Mouse (Mus musculus): ENCODE measurements at regions not wholly inside any gene's neighbourhood (a gene's known extent, or its start where the extent isn't known, plus 50 kb on each side); places are given as distances from the start of the nearest gene placed in this dataset.

DNA sequence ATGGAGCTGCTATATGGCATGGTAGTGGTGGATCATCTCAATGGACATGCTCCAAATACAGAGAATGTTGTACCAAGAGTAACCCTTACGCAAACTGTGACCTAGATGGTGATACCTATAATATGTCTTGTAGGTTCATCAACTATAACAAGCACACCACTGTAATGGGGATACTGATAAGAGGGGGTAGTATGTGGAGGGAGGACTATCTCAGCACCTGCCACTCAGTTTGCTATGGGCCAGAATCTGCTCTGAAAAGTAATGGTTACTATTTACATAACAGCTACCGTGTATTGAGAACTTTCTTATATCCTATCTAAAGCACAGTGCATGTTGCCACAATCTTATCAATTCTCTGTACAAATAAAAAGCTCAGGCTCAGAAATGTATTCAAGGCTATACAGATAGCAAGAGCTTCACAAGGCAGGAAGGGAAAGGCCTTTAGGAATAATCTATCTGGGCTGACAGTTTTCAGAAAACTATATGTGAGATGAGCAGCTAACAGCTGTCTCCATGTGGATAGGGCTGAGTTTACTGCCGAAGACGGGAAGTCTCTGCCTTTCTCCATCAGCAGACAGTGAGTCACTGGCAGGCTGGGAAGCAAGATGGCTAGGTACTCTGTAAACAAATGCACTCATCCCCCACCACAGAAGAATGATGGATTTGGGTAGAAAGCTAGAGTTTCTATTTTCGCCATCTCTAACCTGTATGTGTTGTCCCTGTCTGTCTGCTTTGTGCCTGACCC, 77.1 kb upstream of the Nck2 start:
- DNase-seq, result no peak

DNA sequence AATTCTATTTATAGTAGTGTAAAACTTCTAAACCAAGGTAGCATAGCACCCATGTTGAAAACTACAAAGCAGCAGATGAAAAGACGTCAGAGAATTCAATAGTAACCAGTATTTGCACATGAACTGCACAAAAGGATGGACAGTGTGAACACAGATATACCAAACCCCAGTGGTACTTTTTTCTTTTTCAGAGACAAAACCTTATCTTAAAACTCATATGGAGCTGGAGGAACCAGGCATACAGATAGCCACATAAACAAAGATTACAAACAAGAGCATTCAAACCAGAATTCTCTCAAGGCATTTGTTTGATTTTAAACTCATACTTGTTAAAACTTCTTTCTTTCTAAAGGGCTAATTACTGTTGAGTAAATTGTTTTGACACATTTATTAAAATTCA, 72.5 kb upstream of the Nck2 start:
- no peak for DNase-seq

DNA sequence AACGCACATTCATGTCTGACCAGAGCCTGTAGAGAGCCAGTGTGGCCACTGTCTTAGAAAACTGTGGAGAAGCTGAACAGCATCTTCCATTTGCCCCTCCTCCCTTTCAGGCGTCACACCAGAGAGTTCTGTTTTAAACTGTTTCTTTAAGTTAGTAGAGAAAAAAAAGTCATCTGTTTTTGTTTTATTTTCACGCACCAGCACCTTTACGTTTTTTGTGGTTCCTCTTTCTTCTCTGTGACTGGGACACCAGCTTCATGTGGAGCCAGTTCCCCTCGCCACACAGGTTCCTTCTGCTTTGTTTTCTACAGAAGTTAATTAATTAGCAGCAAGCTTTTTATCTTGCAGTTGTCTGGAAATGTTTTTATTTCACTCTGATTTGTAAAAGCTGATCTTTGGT, 69.4 kb upstream of the Nck2 start:
- DNase-seq, result no peak

DNA sequence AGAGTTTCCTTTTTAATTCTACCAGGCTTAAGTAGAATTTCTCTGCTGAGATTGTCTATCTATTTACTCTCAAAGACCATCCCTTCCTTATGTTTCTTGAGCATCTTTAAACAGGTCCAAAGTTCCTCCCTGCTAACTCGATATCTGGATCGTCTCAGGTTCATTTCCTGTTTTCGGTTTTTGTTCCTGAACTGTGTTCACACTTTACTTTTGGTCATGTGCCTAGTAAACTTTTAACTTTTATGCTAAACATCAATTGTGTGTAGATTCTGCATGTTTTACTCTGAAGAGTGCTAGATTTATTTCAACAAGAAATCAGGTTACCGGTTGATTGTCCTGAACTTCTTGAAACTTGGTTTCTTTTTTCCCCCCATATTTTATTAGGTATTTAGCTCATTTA, 68.5 kb upstream of the Nck2 start:
- DNase-seq, result no peak

DNA sequence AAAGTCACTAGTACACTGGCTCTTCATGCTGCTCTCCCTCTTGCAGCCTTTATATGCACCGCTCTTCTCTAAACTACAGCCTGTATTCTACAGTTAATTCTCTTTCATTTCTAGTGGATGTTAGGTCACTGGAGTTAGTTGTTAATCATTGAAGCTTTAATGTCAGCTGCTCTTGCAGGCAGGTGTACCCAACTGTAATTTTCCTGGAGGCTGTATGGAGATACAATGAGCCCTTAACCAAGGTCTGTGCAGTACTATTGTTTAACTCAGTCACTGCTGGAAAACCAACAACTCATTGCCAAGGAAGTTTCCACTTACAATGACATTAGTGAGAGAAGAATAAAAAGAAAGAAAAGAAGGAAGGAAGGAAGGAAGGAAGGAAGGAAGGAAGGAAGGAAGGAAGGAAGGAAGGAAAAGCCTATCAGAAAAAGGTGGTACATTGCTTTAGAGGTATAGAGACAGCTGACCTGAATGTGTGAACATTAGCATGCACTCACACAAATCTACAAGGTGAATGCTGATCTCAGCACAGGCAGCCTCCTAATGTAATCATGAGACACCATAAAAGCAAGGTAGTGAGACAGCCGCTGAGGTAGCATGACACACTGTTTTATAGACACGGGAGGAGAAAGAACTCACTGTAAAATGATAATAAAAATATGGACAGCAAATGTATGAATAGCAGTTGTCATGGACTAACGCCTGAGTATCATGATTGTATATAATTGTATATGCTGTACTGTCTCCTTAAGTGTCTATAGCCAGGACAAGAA, 66.7 kb upstream of the Nck2 start:
- DNase-seq, result no peak

DNA sequence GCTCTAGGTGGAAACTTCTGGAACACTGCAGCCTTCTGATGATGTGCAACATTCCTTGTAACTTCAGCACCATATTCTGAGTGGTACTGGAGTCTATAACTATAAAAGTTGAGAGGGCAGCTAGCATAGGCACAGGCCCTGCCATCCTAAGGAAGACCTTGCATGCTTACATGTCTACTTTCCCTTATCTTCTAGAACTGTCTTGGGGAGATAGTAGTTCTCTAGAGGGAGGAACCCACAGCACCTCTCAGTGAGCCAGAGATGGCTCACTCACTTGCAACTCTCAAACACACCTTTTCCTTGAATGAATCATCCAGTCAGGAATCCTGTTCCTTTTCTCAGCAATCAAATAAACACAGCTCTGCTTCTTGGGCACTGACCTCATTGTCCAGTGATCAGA, 59.4 kb upstream of the Nck2 start:
- no peak for DNase-seq

DNA sequence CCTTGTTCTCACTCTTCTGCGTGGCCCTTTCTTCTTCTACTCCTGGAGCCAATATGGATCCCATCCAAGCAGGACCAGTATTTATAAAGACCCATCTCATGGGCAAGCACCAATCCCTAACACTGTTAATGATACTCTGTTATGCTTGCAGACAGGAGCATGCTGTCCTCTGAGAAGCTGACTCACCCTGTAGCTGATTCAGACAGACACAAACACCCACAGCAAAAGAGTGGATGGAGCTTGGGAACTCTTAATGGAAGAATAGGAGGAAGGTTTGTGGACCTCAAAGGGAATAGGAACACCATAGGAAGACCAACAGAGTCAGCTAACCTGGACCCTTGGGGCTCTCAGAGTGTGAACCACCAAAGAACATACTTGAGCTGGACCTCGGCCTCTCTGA, 50.3 kb upstream of the Nck2 start:
- no peak for DNase-seq
